Mouse (Mus musculus) liver, embryonic 14.5 days (tissue): ENCODE data around the gene Adap1.

Source experiments
- CTCF ChIP-seq: IDR thresholded peaks from 2 replicates; pipeline ENCODE4 v1.5.1; 2016; ENCODE audit warnings: antibody characterized with exemption, low read depth, control low read depth
- EP300 ChIP-seq: IDR thresholded peaks from 2 replicates; pipeline ENCODE4 v1.6.1; 2016; ENCODE audit warnings: antibody characterized with exemption, low read depth

- TF ChIP-seq CTCF (no peak), EP300 (no peak)
Observed at GRCm38 (mm10) chr5:139332590-139333272, 7.3 kb upstream of the Adap1 start.
